Mouse (Mus musculus): ENCODE measurements around the gene Chl1.

Chl1 gene

DNA sequence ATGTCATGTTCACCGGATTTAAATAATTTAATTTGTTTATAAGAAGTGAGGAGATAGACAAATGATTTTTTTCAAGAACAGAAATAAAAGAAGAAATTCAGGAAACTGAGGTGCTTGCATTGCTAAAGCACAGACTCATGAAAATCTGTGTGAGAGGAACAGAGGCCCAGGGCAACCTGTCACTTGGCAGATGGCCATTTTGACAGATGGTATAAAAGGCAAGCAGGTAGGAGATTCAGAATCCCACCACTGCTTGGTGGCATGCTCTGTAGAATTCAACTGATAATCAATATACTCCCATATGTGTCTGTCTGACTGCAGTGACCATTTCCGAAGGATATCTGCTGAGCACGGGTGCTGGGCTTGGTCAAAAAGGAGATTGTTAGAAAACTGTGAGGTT lies 162.7 kb downstream of the Chl1 start:
- no peak for DNase-seq

DNA sequence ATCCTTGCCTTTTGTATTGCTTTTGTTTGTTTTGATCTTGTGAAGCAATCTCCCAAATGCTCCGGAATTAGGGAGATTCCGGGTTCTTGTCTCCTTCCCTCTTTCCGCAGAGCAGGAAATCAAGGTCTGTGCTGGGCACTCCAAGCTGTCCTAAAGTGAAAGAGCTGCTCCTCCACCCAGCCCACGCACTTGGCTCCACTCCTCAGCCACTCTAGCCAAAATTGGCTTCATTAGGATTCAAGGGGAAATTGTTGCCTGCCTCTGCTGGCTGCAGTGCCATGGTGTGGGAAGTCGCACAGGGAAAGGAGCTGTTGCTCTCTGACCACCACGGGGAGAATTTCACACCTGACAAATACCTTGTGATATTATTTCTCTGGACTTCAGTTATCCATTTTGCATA lies 163.9 kb downstream of the Chl1 start:
- peak; percentile 58 for DNase-seq

DNA sequence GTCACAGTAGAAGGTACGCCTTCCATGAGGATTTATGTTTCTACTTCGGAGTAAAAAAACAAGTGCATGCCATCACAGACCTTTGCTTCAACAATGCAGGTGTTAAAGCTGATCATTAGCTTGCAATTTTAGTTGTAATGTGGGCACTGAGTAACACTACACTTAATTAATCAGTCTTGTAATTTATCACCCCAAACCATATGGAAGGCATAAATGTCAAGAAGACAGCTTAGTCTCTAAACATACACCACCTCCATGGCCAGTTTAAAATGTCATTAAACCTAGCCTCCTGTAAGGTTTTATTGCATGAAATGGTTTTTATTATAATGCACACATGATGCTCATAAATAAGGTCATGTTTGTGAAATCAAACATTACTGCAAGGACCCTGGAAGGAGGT lies 164.8 kb downstream of the Chl1 start:
- no peak for DNase-seq

DNA sequence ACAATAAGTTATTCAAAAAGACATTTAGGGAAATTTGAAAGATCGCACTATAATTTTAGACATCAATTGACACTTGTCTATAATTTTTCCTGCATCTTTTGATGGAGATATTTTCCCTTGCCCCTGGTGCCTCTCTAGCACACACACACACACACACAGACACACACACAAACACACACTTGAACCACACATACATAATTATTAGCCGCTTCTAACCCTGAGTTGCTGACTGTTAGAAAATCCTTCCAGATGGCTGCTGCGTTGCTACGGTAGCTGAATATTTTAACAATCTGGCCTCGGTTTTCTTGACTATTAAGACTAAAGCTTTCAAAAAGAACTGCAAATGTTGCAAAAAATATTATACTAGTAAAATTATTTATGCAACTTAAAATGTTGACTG lies 166.3 kb downstream of the Chl1 start:
- DNase-seq, result no peak

DNA sequence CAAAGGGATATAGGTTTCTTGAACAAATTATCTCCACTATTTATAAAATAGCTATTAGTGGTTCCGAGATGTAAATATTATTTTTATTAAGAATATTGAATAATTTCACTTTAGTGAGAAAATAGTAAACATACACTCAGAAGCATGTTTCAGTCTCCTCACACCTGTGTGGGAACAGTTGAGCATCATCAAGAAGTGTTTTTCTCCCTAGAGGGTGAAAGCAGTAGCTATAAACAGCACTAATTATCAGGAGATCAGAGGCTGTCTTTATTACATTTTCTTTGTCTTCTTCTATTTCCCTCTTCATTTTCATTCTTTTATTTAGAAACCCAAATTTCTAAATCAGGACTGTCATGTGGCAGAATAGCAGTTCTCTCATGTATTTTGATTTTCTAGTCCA lies 166.7 kb downstream of the Chl1 start:
- DNase-seq, result no peak

DNA sequence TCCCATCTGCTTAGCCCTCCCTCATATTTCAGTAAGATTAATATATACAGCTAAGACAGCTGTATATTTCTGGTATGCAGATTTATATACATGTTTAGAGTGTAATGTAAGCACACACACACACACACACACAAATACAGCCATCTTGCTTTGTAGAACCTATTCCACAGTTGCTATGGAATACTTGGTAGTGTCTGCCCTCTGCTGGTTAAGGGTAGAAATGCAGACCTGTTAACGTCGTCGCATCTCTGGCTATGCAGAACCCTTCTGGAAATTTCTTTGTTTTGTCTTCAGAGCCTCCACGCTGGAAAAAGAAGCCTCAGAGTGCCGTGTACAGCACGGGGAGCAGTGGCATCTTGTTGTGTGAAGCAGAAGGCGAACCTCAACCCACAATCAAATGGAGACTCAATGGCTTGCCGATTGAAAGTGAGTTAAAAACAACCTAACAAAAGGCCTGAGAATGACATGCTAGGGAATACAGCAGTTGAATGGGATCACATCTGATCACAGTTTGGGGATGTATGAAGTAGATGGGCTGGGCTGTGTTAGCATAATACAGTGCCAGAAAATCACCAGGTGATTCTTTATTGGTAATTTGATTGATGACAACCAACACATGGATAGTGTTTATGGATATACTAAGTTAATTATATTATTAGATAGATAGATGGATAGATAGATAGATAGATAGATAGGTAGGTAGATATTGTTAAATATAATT lies 172.6 kb downstream of the Chl1 start:
- peak; percentile 70 for DNase-seq

DNA sequence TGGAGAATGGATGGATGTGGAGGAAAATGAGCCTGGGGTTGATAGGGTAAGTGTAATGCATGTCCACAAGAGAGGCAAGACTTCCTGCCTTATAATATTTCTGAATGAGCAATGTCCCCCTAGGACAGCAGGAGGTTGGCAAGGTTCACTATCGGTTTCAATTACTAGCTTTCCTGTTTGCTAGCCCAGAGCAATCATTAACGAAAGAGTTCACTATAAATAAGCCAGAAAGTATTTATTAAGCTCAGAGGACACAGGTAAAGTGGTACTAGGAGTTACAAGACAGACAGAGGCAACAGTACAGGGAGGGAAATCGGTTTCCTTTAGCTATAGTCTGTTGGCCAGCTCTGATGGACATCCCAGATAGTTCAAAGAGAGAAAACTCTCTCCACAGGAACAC lies 182.1 kb downstream of the Chl1 start:
- no peak for DNase-seq

DNA sequence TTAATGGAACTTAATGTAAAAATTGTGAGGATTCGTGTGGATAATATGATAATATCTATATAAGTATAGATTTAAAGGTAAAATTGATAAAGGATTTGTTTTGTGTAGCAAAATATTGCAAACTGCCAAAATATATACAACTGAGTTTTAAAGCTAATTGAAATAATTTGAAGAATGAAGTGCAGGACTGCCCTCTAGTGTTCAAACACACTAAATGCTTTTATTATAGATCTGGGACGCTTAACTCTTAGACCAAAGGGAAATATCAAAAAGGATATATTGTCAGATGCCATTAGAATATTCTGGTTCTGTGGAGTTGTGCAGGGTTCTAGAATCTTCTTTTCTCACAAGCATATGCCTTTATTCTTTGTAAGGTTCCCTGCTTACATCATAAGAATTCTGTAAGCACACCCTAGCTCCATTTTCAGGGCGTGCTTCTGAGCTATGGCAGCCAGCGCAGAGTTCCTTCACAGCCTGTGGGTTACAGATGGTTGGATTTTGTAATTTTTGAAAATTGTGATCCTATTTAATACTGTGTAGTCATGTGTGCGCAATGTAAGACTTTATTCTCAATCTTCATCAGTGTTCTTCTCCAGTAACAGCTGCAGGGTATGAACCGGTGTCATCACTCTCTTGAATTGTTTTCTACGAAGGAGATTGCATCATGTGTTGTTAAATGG lies 187.1 kb downstream of the Chl1 start:
- DNase-seq, result no peak

DNA sequence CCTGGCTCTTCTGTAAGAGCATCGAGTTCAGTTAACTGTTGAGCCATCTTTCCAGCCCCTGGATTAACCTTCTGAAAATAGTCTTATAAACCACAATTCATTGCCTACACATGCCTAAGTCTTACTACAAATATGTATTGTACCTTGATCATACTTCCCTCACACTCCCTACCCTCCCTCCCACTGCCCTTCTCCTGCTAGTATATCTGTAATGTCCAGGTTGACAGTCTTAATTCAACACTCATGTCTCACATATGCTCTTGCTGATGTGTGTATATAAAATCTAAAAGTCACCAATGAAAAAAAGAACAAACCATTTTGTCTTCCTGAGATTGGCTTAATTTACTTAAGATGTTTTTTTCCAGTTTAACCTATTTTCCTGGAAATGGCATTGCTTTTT lies 189.1 kb downstream of the Chl1 start:
- no peak for DNase-seq

DNA sequence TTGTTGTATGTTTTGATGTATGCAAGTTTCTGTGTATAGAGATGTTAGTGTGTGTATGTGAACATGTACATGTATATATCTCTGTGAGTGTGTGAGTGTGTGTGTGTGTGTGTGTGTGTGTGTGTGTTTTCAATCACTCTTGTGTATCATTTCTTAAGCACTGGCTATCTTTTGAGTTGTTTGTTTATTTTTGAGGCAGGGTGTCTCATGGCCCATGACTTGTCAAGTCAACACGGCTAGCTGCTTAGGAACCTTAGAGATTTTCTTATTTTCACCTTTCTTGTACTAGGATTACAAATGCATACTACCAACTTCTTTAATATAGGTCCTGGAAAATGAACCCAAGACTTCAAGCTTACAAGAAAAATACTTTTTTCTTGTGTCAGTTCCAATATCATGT lies 189.5 kb downstream of the Chl1 start:
- no peak for DNase-seq

DNA sequence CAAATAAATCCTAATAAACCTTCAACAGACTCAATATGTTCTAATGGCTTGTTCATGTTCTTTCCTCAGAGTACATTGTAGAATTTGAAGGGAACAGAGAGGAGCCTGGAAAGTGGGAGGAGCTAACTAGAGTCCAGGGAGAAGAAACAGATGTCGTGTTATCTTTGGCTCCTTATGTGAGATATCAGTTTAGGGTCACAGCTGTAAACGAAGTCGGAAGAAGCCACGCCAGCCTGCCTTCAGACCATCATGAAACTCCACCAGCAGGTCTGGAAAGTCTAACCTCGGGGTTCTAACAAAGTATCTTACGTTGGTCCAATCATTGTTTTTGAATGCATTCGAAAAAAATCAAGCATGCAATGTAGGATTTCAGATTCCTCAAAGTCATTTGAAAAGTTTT lies 189.9 kb downstream of the Chl1 start:
- no peak for DNase-seq

DNA sequence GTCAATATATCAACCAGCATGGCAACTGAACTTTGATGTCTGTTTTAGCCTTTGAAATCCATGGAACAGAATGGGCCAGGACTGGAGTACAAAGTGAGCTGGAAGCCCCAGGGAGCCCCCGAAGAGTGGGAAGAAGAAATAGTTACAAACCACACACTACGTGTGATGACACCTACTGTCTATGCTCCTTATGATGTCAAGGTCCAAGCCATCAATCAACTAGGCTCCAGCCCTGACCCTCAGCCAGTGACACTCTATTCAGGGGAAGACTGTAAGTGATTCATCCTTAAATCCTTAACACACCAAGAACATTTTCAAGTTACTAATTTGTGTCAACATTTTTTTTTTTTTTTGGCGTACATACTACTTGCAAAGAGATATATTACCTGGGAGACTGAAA lies 196.0 kb downstream of the Chl1 start:
- DNase-seq, result no peak

DNA sequence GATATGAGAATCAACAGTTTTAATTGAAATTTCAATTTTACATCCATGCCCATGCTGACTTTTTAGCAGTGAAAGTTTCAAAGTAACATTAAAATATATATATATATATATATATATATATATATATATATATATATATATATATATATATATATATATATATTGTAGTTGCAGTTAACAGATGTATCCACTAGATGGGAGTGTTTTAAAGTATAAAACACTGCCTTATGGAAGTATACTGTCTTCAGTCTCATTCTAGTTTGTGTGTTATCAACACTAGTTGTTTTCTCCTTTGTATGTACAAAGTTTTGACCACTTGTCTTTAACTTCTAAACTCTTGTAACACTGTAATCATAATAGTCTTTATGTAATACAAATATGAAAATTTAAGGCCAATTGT lies 228.9 kb downstream of the Chl1 start:
- DNase-seq, result no peak

DNA sequence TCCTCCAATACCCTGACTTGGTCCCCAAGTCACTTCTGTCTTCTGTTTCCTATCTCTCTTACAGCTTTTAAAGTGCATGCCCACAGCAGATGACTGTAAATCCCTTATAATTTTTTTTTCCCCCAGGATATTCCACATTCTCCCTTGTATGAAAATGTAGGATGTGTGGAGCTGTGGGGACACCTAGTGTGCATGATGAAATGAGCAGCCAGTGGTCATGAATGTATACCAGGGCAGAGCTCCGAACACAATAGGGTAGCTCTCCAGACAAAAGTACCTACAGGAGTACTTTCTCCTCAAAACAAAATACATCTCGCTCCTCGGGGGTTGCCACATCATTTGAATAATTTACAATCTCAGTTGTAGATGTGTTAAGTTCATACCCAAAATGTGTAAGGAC lies 232.4 kb downstream of the Chl1 start:
- no peak for DNase-seq

DNA sequence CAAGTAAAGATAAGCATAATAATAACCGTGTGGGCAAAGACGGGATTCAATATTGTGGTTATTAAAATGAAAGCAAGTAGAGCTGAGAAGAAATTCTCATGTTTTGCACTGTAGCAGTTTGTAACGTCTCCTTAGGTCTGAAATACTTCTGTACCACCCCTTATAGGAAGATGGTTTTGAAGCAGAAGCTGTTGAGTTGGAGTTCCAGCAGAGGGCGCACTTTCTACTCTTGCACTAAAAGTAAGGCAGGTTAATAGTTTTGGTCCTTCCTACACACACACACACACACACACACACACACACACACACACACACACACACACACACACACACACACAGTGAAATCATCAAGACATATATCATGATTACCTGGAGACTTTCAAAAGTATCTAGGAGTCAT lies 235.7 kb downstream of the Chl1 start:
- peak; percentile 82 for DNase-seq

DNA sequence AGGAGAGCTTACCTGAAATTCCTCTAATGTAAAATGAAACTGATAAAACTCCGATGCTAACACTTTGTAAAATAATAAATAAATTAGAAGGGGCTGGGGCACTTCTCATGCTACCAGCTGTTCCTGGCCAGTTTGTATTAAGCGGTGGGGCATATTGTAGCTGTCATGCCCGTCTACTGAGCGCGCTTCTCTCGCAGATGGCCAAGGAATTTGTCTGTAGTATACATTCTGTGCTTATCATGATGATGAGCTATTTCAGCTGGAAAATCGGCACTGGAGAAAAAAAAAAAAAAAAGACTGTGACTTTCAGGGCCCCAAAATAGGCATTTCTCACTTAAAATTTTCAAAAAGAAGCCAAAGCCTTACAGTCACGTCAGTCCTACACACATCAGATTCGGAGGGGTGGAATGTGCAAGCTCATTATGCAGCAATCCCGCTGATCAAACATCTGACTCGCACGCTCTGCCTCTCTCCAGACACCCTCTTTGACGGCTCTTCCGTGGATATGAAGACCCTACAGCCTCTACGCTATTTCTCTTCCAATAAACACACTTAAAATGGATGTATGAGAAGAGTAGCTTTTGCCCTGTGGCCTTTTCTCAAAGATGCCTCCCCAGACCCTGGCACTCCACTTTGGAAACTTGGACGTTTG lies 238.9 kb downstream of the Chl1 start:
- DNase-seq, result no peak

DNA sequence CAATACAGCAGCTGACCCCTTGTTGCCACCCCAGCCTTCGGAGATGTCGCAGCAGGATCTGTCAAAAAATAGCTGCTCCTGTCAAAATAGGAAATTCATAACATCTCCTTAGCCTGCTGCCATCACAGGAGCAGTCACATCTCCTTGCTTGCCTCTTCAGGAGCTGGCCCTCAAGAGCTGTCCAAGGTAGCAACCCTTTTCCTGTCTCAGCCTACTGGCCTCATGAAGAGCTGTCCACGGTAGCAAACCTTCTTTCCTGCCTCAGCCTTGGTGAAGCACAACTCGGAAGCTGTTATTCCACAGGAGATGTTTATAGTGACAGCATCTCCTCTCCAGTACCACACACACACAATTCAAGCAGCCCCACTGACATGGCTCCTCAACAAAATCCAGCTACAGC lies 243.5 kb downstream of the Chl1 start:
- DNase-seq, result no peak

DNA sequence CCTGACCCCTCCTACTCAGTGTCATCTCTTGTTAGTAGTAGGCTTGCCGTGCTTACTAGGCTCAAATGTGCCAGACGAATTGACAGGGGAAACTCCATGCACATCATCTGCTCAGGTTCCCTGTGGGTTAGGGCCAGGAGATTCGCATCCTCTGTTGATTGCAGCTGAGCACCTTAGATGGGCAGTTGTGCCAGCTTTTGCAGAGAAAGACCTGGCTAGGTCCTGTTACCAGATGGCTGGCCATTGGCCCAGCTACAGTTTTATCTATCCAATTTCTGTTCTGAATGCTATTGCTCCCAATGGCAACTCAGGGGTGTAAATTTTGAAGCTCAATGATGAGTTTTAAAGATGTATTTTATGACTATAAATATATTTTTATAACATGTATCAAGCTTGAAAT lies 256.4 kb downstream of the Chl1 start:
- no peak for DNase-seq

DNA sequence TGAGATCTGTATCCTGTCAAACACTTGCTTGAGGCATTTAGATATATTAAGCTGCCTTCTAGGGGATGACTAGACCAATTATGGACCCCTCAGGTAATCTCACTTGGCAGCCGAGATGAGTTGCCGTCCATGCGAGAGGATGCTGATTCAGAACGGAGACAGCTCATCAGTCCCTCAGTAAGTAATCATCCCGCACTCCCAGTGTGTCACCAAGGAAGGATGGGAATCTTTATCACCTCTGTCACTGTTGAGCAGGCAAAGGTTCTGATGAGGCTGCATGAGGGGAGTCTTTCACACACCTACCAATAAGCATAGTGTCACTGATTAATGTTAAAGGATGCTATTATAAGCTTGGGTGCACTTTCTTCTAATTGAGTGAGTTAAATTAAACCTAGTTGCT lies 270.7 kb downstream of the Chl1 start:
- no peak for DNase-seq

DNA sequence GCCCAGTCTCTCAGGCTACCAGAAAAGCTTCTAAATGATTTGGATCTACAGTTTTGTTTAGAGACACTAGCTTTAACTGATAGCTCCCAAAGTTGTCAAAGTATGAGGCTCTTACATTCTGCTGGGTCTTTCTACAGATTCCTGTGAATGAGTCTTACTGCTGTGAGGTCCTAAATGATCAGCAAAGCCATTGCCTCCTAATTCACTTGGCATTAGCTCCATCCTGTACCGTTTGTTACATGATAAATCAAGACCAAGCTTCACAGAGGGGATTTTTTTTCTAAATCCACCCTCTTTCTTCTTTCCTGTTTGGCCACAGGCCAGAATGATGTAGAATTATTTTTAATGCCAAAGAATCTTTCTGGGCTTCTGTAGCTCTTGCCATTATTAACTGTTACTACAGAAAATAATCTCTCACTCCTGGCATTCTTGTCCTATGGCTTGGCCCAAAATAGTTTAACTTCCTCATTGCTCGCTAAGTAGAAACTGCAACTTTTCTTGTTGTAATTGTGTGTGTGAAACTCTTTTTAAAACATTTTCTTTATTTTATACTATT lies 280.8 kb downstream of the Chl1 start:
- no peak for DNase-seq

DNA sequence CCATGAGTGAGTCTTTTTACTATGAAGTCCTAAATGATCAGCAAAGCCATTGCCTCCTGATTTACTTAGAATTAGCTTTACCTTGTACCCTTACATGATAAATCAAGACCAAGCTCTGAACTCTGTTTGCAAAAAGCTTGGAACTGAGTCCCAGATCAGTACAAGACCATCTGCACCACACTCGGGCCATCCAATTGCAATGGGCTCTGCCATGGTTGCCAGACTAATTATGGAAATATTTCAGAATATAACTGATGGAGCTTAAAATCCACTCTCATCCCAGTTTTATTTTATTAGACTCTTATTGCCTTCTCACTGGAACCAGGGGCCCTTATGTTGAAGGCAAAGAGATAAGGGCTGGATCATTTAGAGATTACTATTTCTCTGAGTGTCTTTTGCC lies 284.9 kb downstream of the Chl1 start:
- DNase-seq, result no peak

All from right cerebral cortex, postnatal 4 days (tissue).